Mouse (Mus musculus) neural tube, embryonic 11.5 days (tissue): ENCODE results near the gene Cdca7. TPM values are rescaled to one million over a fixed set of nuclear protein-coding genes. Genes with fewer than 3 reads are reported as not detected.
A peak's percentile ranks its signal among the peaks of the same experiment; 100 is the strongest.

Experiments used
- ATAC-seq: fragments of 200-750 bp; cut with Nextera tagmentation; 2 replicates; pipeline ENCODE4 v1.8.0; 2017; ENCODE audit warnings: moderate number of reproducible peaks, mild to moderate bottlenecking, moderate TSS enrichment, moderate library complexity; ENCODE audit not compliant: insufficient read depth, low FRiP score, low TSS enrichment
- DNase-seq: peaks from one replicate; pipeline ENCODE4 v3.0.0-alpha.2; 2015; ENCODE audit warnings: low spot score
- H3K27ac ChIP-seq: fragments of 300-500 bp; sonication (generic); 2 replicates; pipeline ENCODE4 v1.5.1; 2014; ENCODE audit warnings: low read depth, mild to moderate bottlenecking, low read length
- H3K27me3 ChIP-seq: fragments of 300-500 bp; sonication (generic); 2 replicates; pipeline ENCODE4 v1.6.1; 2014; ENCODE audit warnings: mild to moderate bottlenecking, low read length, mixed read lengths; ENCODE audit not compliant: control insufficient read depth, insufficient read depth
- H3K36me3 ChIP-seq: fragments of 300-500 bp; sonication (generic); 2 replicates; pipeline ENCODE4 v1.6.1; 2014; ENCODE audit warnings: mild to moderate bottlenecking, low read length, moderate library complexity, mixed read lengths; ENCODE audit not compliant: control insufficient read depth, insufficient read depth
- H3K4me1 ChIP-seq: fragments of 300-500 bp; sonication (generic); 2 replicates; pipeline ENCODE4 v1.6.1; 2014; ENCODE audit warnings: low read length, mixed read lengths; ENCODE audit not compliant: control insufficient read depth, insufficient read depth
- H3K4me2 ChIP-seq: fragments of 300-500 bp; sonication (generic); 2 replicates; pipeline ENCODE4 v1.6.1; 2014; ENCODE audit warnings: low read depth, mild to moderate bottlenecking, moderate library complexity
- H3K4me3 ChIP-seq: fragments of 300-500 bp; sonication (generic); 2 replicates; pipeline ENCODE4 v1.5.1; 2014; ENCODE audit warnings: low read depth, low read length
- H3K9ac ChIP-seq: fragments of 300-500 bp; sonication (generic); 2 replicates; pipeline ENCODE4 v1.6.1; 2014; ENCODE audit warnings: mild to moderate bottlenecking, low read length
- H3K9me3 ChIP-seq: fragments of 300-500 bp; sonication (generic); 2 replicates; pipeline ENCODE4 v1.6.1; 2016; ENCODE audit warnings: low read length; ENCODE audit not compliant: control insufficient read depth
- WGBS: fragments of 180-500 bp; shearing (Covaris S2); extraction: QIAGEN DNeasy Blood & Tissue Kit; methylation state at CpG from one replicate; pipeline ENCODE4 v1.1.7; 2014; 5-methylcytosine and 5-hydroxymethylcytosine counted together
- polyA plus RNA-seq: library from polyadenylated mRNA; unstranded; fragments of >200 nt; fragmentation: Nextera tagmentation; extraction: Ambion mirVana; gene quantifications from 2 replicates; pipeline ENCODE4 v1.2.1, GENCODE M21; 2014

The Cdca7 gene
- polyA plus RNA-seq, 1 experiment from 2014 or later: 178 TPM

- no peaks in the 10 kb centered on the region for H3K27me3 ChIP-seq
- H3K9ac ChIP-seq: peak overlapping the region; percentile 91
- peaks cover 13% of the 10 kb centered on the region for H3K4me1 ChIP-seq
- peaks cover 6% of the 10 kb centered on the region; the same call in 1 of the 2 replicates for H3K36me3 ChIP-seq
- WGBS: under 1% methylated on average over 11 of the region's 11 CpGs
- H3K27ac ChIP-seq: no peak overlapping the region
- no peaks in the 10 kb centered on the region for H3K9me3 ChIP-seq
- H3K4me3 ChIP-seq: peak overlapping the region; percentile 90
- ATAC-seq (no peak), DNase-seq (no peak)
- H3K4me2 ChIP-seq: peak overlapping the region; percentile 77
Measured at GRCm38 (mm10) chr2:72477221-72477620, 1.3 kb downstream of the Cdca7 start.

GRCm38 (mm10) chr2:72478176-72478575, 2.2 kb downstream of the Cdca7 start:
- Histone ChIP-seq H3K4me1 (peaks cover 13% of the 10 kb centered on the region), H3K36me3 (peaks cover 8% of the 10 kb centered on the region; the same call in 1 of the 2 replicates), H3K27me3 (no peaks in the 10 kb centered on the region), H3K4me2 (peak overlapping the region; percentile 77), H3K27ac (no peak overlapping the region), H3K9me3 (no peaks in the 10 kb centered on the region), H3K4me3 (peak overlapping the region; percentile 90), H3K9ac (no peak overlapping the region)
- WGBS: 86% methylated on average over 4 of the region's 4 CpGs
- DNase-seq (no peak), ATAC-seq (no peak)

- H3K4me2 ChIP-seq: peak overlapping the region; percentile 20; the same call in 1 of the 2 replicates
- ATAC-seq: no peak
Measured at GRCm38 (mm10) chr2:72478921-72479320, 3.0 kb downstream of the Cdca7 start.

GRCm38 (mm10) chr2:72479818-72480217, 3.9 kb downstream of the Cdca7 start:
- no peaks in the 10 kb centered on the region for H3K27me3 ChIP-seq
- H3K9me3 ChIP-seq: no peaks in the 10 kb centered on the region
- H3K4me3 ChIP-seq: no peak overlapping the region
- no peak overlapping the region for H3K27ac ChIP-seq
- DNase-seq (no peak), ATAC-seq (no peak)
- 94% methylated on average over 9 of the region's 9 CpGs for WGBS
- peaks cover 14% of the 10 kb centered on the region for H3K36me3 ChIP-seq
- H3K4me1 ChIP-seq: peaks cover 13% of the 10 kb centered on the region
- H3K9ac ChIP-seq: no peak overlapping the region
- H3K4me2 ChIP-seq: no peak overlapping the region

More at GRCm38 (mm10) chr2:72478921-72479320, 3.0 kb downstream of the Cdca7 start:
- no peak overlapping the region for H3K9ac ChIP-seq
- H3K36me3 ChIP-seq: peaks cover 11% of the 10 kb centered on the region; the same call in 1 of the 2 replicates
- WGBS: 68% methylated on average over 13 of the region's 13 CpGs
- no peaks in the 10 kb centered on the region for H3K27me3 ChIP-seq
- no peaks in the 10 kb centered on the region for H3K9me3 ChIP-seq
- H3K4me3 ChIP-seq: no peak overlapping the region
- no peak for DNase-seq
- H3K4me1 ChIP-seq: peaks cover 13% of the 10 kb centered on the region
- no peak overlapping the region for H3K27ac ChIP-seq

- no peak for ATAC-seq
Measured at GRCm38 (mm10) chr2:72491650-72492049, 15.7 kb downstream of the Cdca7 start.

GRCm38 (mm10) chr2:72493039-72493438, 17.1 kb downstream of the Cdca7 start:
- Histone ChIP-seq H3K4me2 (no peak overlapping the region), H3K4me3 (no peak overlapping the region), H3K27me3 (no peaks in the 10 kb centered on the region), H3K9ac (no peak overlapping the region), H3K36me3 (no peaks in the 10 kb centered on the region), H3K4me1 (no peaks in the 10 kb centered on the region), H3K27ac (no peak overlapping the region), H3K9me3 (no peaks in the 10 kb centered on the region)
- DNase-seq: no peak
- 60% methylated on average over 14 of the region's 14 CpGs for WGBS
- no peak for ATAC-seq

More at GRCm38 (mm10) chr2:72491650-72492049, 15.7 kb downstream of the Cdca7 start:
- no peak overlapping the region for H3K4me3 ChIP-seq
- no peak for DNase-seq
- H3K9ac ChIP-seq: no peak overlapping the region
- H3K27me3 ChIP-seq: no peaks in the 10 kb centered on the region
- no peaks in the 10 kb centered on the region for H3K36me3 ChIP-seq
- WGBS: 51% methylated on average over 7 of the region's 7 CpGs
- H3K9me3 ChIP-seq: no peaks in the 10 kb centered on the region
- no peak overlapping the region for H3K27ac ChIP-seq
- H3K4me2 ChIP-seq: no peak overlapping the region
- no peaks in the 10 kb centered on the region for H3K4me1 ChIP-seq

- H3K9ac ChIP-seq: peak overlapping the region; percentile 46
- no peak overlapping the region for H3K27ac ChIP-seq
- H3K4me2 ChIP-seq: peak overlapping the region; percentile 48
- H3K36me3 ChIP-seq: no peaks in the 10 kb centered on the region
- no peak for ATAC-seq
- H3K4me1 ChIP-seq: peaks cover 11% of the 10 kb centered on the region
- no peaks in the 10 kb centered on the region for H3K9me3 ChIP-seq
- H3K4me3 ChIP-seq: 0 out of 2 replicates have a peak overlapping the region, but pooled peaks have one; percentile 10
- no peaks in the 10 kb centered on the region for H3K27me3 ChIP-seq
- DNase-seq: no peak
- WGBS: 5% methylated on average over 23 of the region's 23 CpGs
Measured at GRCm38 (mm10) chr2:72499074-72499721, 23.2 kb downstream of the Cdca7 start.

GRCm38 (mm10) chr2:72499782-72500411, 23.9 kb downstream of the Cdca7 start:
- Histone ChIP-seq H3K27me3 (no peaks in the 10 kb centered on the region), H3K4me3 (no peak overlapping the region), H3K27ac (no peak overlapping the region), H3K9me3 (no peaks in the 10 kb centered on the region), H3K4me2 (peak overlapping the region; percentile 48), H3K4me1 (peaks cover 11% of the 10 kb centered on the region), H3K36me3 (no peaks in the 10 kb centered on the region), H3K9ac (no peak overlapping the region; the same call in 1 of the 2 replicates)
- ATAC-seq (no peak), DNase-seq (no peak)
- WGBS: 13% methylated on average over 8 of the region's 8 CpGs
